ENCODE assay signal across 8 mouse cellular contexts in the genomic region with DNA sequence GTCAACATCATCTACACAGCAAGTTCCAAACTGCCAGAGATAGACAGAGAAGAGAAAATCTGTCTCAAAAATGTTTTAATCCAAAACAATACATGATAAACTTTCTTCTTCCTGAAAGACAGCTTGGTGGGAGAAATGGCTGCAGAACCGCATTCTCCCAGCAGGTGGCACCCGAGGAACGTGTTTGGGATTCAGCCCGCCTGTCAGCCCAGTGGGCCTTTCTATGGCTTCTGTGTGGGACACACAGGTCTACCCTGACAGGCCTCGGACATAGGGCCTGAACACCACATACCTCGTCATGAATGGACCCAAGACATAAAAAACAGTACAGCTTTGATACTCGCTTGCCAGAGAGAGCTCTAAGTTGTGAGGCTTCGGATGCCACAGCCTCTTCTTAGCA. TPM values are rescaled to one million over a fixed set of nuclear protein-coding genes. Genes with fewer than 3 reads are reported as not detected.
DNase-seq lines count a peak whose midpoint lies in the region; ATAC-seq lines count a peak whose summit lies in the region.

No protein-coding gene starts in this region.

- DNase-seq in MN1 (ENCODE audit: low spot score), result peak; percentile 24
- DNase-seq in c-Kit-positive CD71-positive TER-119-positive erythroid progenitor cells, embryonic 14.5 days (ENCODE audit: low spot score), result peak; percentile 28
- peak; percentile 79 for DNase-seq in forebrain, embryonic 14.5 days (ENCODE audit: low spot score)
- peak; percentile 91 for DNase-seq in heart, postnatal 4 days
- DNase-seq in layer of hippocampus, adult 8-10 months (ENCODE audit: low spot score in 2 of 2), result peak; percentile 38 to 87
- peak; percentile 59 for DNase-seq in lung, postnatal 25 days (ENCODE audit: low spot score)
- DNase-seq in right cerebral cortex, postnatal 10 days (ENCODE audit: low spot score in 2 of 2), result peak; percentile 73 to 87
- peak; percentile 46 to 85 for DNase-seq in urinary bladder, postnatal 4 days (ENCODE audit: low spot score in 2 of 2)

- 18% methylated on average over 8 of the region's 8 CpGs for WGBS in forebrain, embryonic 14.5 days

- no peaks in the 10 kb centered on the region for H3K9me3 ChIP-seq in forebrain, embryonic 14.5 days (replicated peaks; ENCODE audit: control insufficient read depth, low read length)

- no peaks in the 10 kb centered on the region for H3K36me3 ChIP-seq in forebrain, embryonic 14.5 days (ENCODE audit: control insufficient read depth, insufficient read depth, low read length)

- no peaks in the 10 kb centered on the region for H3K27me3 ChIP-seq in forebrain, embryonic 14.5 days (replicated peaks; ENCODE audit: control insufficient read depth, insufficient read depth, low read length)

- H3K4me1 ChIP-seq in forebrain, embryonic 14.5 days (ENCODE audit: control insufficient read depth, insufficient read depth, low read length), result no peaks in the 10 kb centered on the region

- H3K4me2 ChIP-seq in forebrain, embryonic 14.5 days (ENCODE audit: low read length), result no peak overlapping the region

- ATAC-seq in forebrain, embryonic 14.5 days, result peak; percentile 60

- no peak overlapping the region for H3K4me3 ChIP-seq in forebrain, embryonic 14.5 days (ENCODE audit: low read depth, low read length)

- no peak overlapping the region for H3K9ac ChIP-seq in forebrain, embryonic 14.5 days (ENCODE audit: low read length)

- H3K27ac ChIP-seq in forebrain, embryonic 14.5 days (ENCODE audit: low read depth, low read length), result no peak overlapping the region

RNA-seq across cellular contexts. Expression of a gene that starts 35.1 kb away (rescaled TPM):
- polyA plus RNA-seq in forebrain, embryonic 14.5 days (2014; fragmentation: Nextera tagmentation; extraction: Ambion mirVana), result 1.4 and 1.6 TPM in 2 replicates
- total RNA-seq in heart, postnatal 4 days (2021), result 10 to 100 TPM; 10.6 to 12.0 TPM
- 1 to 10 TPM; 1.1 to 2.8 (median 1.7) TPM for total RNA-seq in layer of hippocampus, adult 8-10 months (2022)

Comparison
In these comparisons a context has a peak if more than half of its experiments do, and no peak if none do; other contexts are left out.
1. DNase-seq: peak in every context shown above with its lines; median percentile 91 in heart, postnatal 4 days; 80 in right cerebral cortex, postnatal 10 days; 79 in forebrain, embryonic 14.5 days; 66 in urinary bladder, postnatal 4 days; 62 in layer of hippocampus, adult 8-10 months; 59 in lung, postnatal 25 days; 28 in c-Kit-positive CD71-positive TER-119-positive erythroid progenitor cells, embryonic 14.5 days; 24 in MN1.